Mouse (Mus musculus) CH12.LX (cell line): ENCODE data around the gene Syt8.

Experiments
- CTCF ChIP-seq, 2 experiments: IDR thresholded peaks in 1 of 2; conservative IDR thresholded peaks in 1 of 2; 2 replicates each; pipeline ENCODE4 v1.5.1; 2011 to 2012; ENCODE audit warnings: low read depth in 2 of 2, low read length in 2 of 2, improper control_type of control experiment in 1 of 2, inconsistent platforms in 1 of 2, mild to moderate bottlenecking in 1 of 2, moderate library complexity in 1 of 2
- EP300 ChIP-seq: IDR thresholded peaks from 2 replicates; pipeline ENCODE4 v1.6.1; 2011; ENCODE audit warnings: low read length, improper control_type of control experiment
- KAT2A ChIP-seq: IDR thresholded peaks from 2 replicates; pipeline ENCODE4 v1.6.1; 2012; ENCODE audit warnings: low read length, improper control_type of control experiment, inconsistent platforms; ENCODE audit not compliant: insufficient replicate concordance
- MAX ChIP-seq: IDR thresholded peaks from 2 replicates; pipeline ENCODE4 v1.6.1; 2011; ENCODE audit warnings: low read length, improper control_type of control experiment
- MXI1 ChIP-seq: IDR thresholded peaks from 2 replicates; pipeline ENCODE4 v1.6.1; 2011; ENCODE audit warnings: mild to moderate bottlenecking, low read depth, low read length, improper control_type of control experiment
- POLR2A ChIP-seq: IDR thresholded peaks from 2 replicates; pipeline ENCODE4 v1.6.1; 2011; ENCODE audit warnings: low read depth, mild to moderate bottlenecking, improper control_type of control experiment, low read length
- POLR2AphosphoS2 ChIP-seq: IDR thresholded peaks from 2 replicates; pipeline ENCODE4 v1.6.1; 2011; ENCODE audit warnings: low read depth, low read length, improper control_type of control experiment
- UBTF ChIP-seq: IDR thresholded peaks from 2 replicates; pipeline ENCODE4 v1.6.1; 2012; ENCODE audit warnings: low read depth, mild to moderate bottlenecking, inconsistent platforms, low read length, improper control_type of control experiment, moderate library complexity
- USF1 ChIP-seq: IDR thresholded peaks from 2 replicates; pipeline ENCODE4 v1.6.1; 2014; ENCODE audit warnings: low read depth, mild to moderate bottlenecking, inconsistent platforms, low read length, improper control_type of control experiment
- ZC3H11A ChIP-seq: IDR thresholded peaks from 2 replicates; pipeline ENCODE4 v1.6.1; 2012; ENCODE audit warnings: low read depth, mild to moderate bottlenecking, inconsistent platforms, low read length, improper control_type of control experiment

- TF ChIP-seq USF1 (no peak), POLR2A (no peak), MAX (no peak), POLR2AphosphoS2 (no peak), ZC3H11A (no peak), CTCF (conservative IDR thresholded peaks at IDR 0.05 in 1 of 2, IDR thresholded peaks at IDR 0.05 in 1 of 2; ENCODE audit: low read depth in 2 of 2, low read length in 2 of 2) (no peak), UBTF (no peak), MXI1 (no peak), EP300 (no peak), KAT2A (no peak)
Observed at GRCm38 (mm10) chr7:142478574-142478973, 43.9 kb downstream of the Syt8 start.
